Mouse (Mus musculus): ENCODE data around the gene Ccdc113.

- TF ChIP-seq CTCF (IDR thresholded peaks at IDR 0.05; ENCODE audit: low read depth, low read length) (no peak), POLR2A (IDR thresholded peaks at IDR 0.05; ENCODE audit: borderline replicate concordance, low read depth, low read length) (no peak)
These were observed 34.4 kb upstream of the Ccdc113 start for GRCm38 (mm10) chr8:95499266-95500064.
